Mouse (Mus musculus): ENCODE measurements around the gene Oxnad1.

- no peak for TF ChIP-seq POLR2A (IDR thresholded peaks at IDR 0.05; ENCODE audit: borderline replicate concordance, insufficient read depth, low read length)
- peak; percentile 41; the same call in 1 of the 2 replicates for TF ChIP-seq CTCF (IDR thresholded peaks at IDR 0.05; ENCODE audit: borderline replicate concordance, insufficient read depth, low read depth, low read length)
Measured at GRCm38 (mm10) chr14:32121920-32122315, 36.7 kb downstream of the Oxnad1 start.
